Mouse (Mus musculus) lung, postnatal 25 days (tissue): Measurements from ENCODE around the gene Oaz1.
A peak's percentile ranks its signal among the peaks of the same experiment; 100 is the strongest.
"Not testable (repeated sequence)": the region's sequence is repeated elsewhere in the genome, so short reads cannot be mapped to it uniquely, and the experiment has no call there.

Experiments
- DNase-seq: peaks from one replicate; pipeline ENCODE4 v3.0.0; 2022; ENCODE audit warnings: low spot score

Oaz1 gene

GRCm38 (mm10) chr10:80823847-80824643 is 2.4 kb upstream of the Oaz1 start:
- DNase-seq: no peak

- DNase-seq: no peak
Measured at GRCm38 (mm10) chr10:80824827-80825226, 1.6 kb upstream of the Oaz1 start.

- no peak for DNase-seq
Measured at GRCm38 (mm10) chr10:80827063-80827869, 810 bp downstream of the Oaz1 start.

- no peak for DNase-seq
Measured at GRCm38 (mm10) chr10:80827870-80828420, 1.5 kb downstream of the Oaz1 start.

- not testable (repeated sequence) for DNase-seq
Measured at GRCm38 (mm10) chr10:80828587-80828986, 2.1 kb downstream of the Oaz1 start.

GRCm38 (mm10) chr10:80829359-80830278 is 3.2 kb downstream of the Oaz1 start:
- DNase-seq: no peak

- DNase-seq: peak; percentile 84
Measured at GRCm38 (mm10) chr10:80831136-80831535, 4.7 kb downstream of the Oaz1 start.

- DNase-seq: no peak
Measured at GRCm38 (mm10) chr10:80832818-80833217, 6.4 kb downstream of the Oaz1 start.

- DNase-seq: no peak
Measured at GRCm38 (mm10) chr10:80835617-80836016, 9.2 kb downstream of the Oaz1 start.

- no peak for DNase-seq
Measured at GRCm38 (mm10) chr10:80836949-80837379, 10.5 kb downstream of the Oaz1 start.

GRCm38 (mm10) chr10:80837827-80838226 is 11.4 kb downstream of the Oaz1 start:
- no peak for DNase-seq

- DNase-seq: no peak
Measured at GRCm38 (mm10) chr10:80838346-80838912, 12.0 kb downstream of the Oaz1 start.

- DNase-seq: no peak
Measured at GRCm38 (mm10) chr10:80839848-80840247, 13.4 kb downstream of the Oaz1 start.

- no peak for DNase-seq
Measured at GRCm38 (mm10) chr10:80841685-80842084, 15.2 kb downstream of the Oaz1 start.

GRCm38 (mm10) chr10:80842334-80842733 is 15.9 kb downstream of the Oaz1 start:
- DNase-seq: no peak

- DNase-seq: no peak
Measured at GRCm38 (mm10) chr10:80843087-80843930, 16.9 kb downstream of the Oaz1 start.

- no peak for DNase-seq
Measured at GRCm38 (mm10) chr10:80843931-80844547, 17.6 kb downstream of the Oaz1 start, which contains the start of gene Lingo3. Gene Lingo3 (minus strand): TSS chr10:80844039.

- no peak for DNase-seq
Measured at GRCm38 (mm10) chr10:80845055-80845693, 18.7 kb downstream of the Oaz1 start.

GRCm38 (mm10) chr10:80845732-80846131 is 19.3 kb downstream of the Oaz1 start:
- DNase-seq: no peak
